Mouse (Mus musculus) olfactory bulb, adult 2 months (tissue): Measurements from ENCODE around the gene Adap1.

ENCODE experiments used
- CTCF ChIP-seq: fragments of 200-500 bp; IDR thresholded peaks from 2 replicates; pipeline ENCODE4 v1.5.1; 2012; ENCODE audit warnings: low read depth, mild to moderate bottlenecking, low read length, moderate library complexity; ENCODE audit not compliant: insufficient read depth
- POLR2A ChIP-seq: fragments of 200-500 bp; IDR thresholded peaks from 2 replicates; pipeline ENCODE4 v1.6.1; 2012; ENCODE audit warnings: mild to moderate bottlenecking, low read depth, low read length, moderate library complexity; ENCODE audit not compliant: insufficient read depth

- TF ChIP-seq CTCF = no peak
- no peak for TF ChIP-seq POLR2A
Observed at GRCm38 (mm10) chr5:139364911-139365571, 39.6 kb upstream of the Adap1 start.
